Mouse (Mus musculus) liver, embryonic 13.5 days (tissue): ENCODE data around the gene Rbms3. TPM values are rescaled to one million over a fixed set of nuclear protein-coding genes. Genes with fewer than 3 reads are reported as not detected.

Experiments
- ATAC-seq: fragments of 200-750 bp; cut with Nextera tagmentation; 2 replicates; pipeline ENCODE4 v1.8.0; 2017; ENCODE audit warnings: low read depth, mild to moderate bottlenecking, moderate number of reproducible peaks, moderate library complexity
- DNase-seq: peaks from one replicate; pipeline ENCODE4 v3.0.0; 2022
- H3K27ac ChIP-seq: fragments of 300-500 bp; sonication (generic); 2 replicates; pipeline ENCODE4 v1.5.1; 2015; ENCODE audit warnings: moderate library complexity, mild to moderate bottlenecking, inconsistent platforms
- H3K27me3 ChIP-seq: fragments of 300-500 bp; sonication (generic); 2 replicates; pipeline ENCODE4 v1.6.1; 2015; ENCODE audit warnings: mild to moderate bottlenecking, inconsistent platforms
- H3K36me3 ChIP-seq: fragments of 300-500 bp; sonication (generic); 2 replicates; pipeline ENCODE4 v1.6.1; 2015; ENCODE audit warnings: mild to moderate bottlenecking, inconsistent platforms
- H3K4me1 ChIP-seq: fragments of 300-500 bp; sonication (generic); replicated peaks from 2 replicates; pipeline ENCODE4 v1.6.1; 2015; ENCODE audit warnings: inconsistent platforms
- H3K4me2 ChIP-seq: fragments of 300-500 bp; sonication (generic); 2 replicates; pipeline ENCODE4 v1.6.1; 2015; ENCODE audit warnings: inconsistent platforms, mild to moderate bottlenecking, moderate library complexity
- H3K4me3 ChIP-seq: fragments of 300-500 bp; sonication (generic); replicated peaks from 2 replicates; pipeline ENCODE4 v1.5.1; 2015; ENCODE audit warnings: mild to moderate bottlenecking, inconsistent platforms
- H3K9ac ChIP-seq: fragments of 300-500 bp; sonication (generic); 2 replicates; pipeline ENCODE4 v1.6.1; 2015; ENCODE audit warnings: mild to moderate bottlenecking, inconsistent platforms
- H3K9me3 ChIP-seq: fragments of 300-500 bp; sonication (generic); replicated peaks from 2 replicates; pipeline ENCODE4 v1.6.1; 2016; ENCODE audit warnings: inconsistent platforms
- WGBS: fragments of 180-500 bp; shearing (Covaris S2); methylation state at CpG from one replicate; pipeline ENCODE4 v1.1.7; 2015; ENCODE audit not compliant: insufficient replicate concordance; 5-methylcytosine and 5-hydroxymethylcytosine counted together
- polyA plus RNA-seq: library from polyadenylated mRNA; unstranded; fragments of >200 nt; fragmentation: Nextera tagmentation; extraction: Ambion mirVana; gene quantifications from 2 replicates; pipeline ENCODE4 v1.2.1, GENCODE M21; 2015

Rbms3 gene
- polyA plus RNA-seq, 1 experiment from 2014 or later = 5.1 TPM

GRCm38 (mm10) chr9:116945689-116946088 is 684.0 kb downstream of the Rbms3 start:
- H3K9ac ChIP-seq = no peak overlapping the region
- H3K27me3 ChIP-seq = no peaks in the 10 kb centered on the region
- DNase-seq (no peak), ATAC-seq (no peak)
- H3K9me3 ChIP-seq = no peaks in the 10 kb centered on the region
- no peak overlapping the region for H3K27ac ChIP-seq
- no peak overlapping the region for H3K4me2 ChIP-seq
- H3K4me1 ChIP-seq = no peaks in the 10 kb centered on the region
- H3K36me3 ChIP-seq = no peaks in the 10 kb centered on the region
- H3K4me3 ChIP-seq = no peak overlapping the region
- whole genome bisulfite sequencing = 73% methylated on average over 9 of the region's 9 CpGs

- DNase-seq = no peak
- ATAC-seq = no peak
- H3K9ac ChIP-seq = no peak overlapping the region
- no peaks in the 10 kb centered on the region for H3K36me3 ChIP-seq
- H3K4me3 ChIP-seq = no peak overlapping the region
- no peaks in the 10 kb centered on the region for H3K4me1 ChIP-seq
- H3K27ac ChIP-seq = no peak overlapping the region
- 76% methylated on average over 15 of the region's 15 CpGs for WGBS
- peaks cover 3% of the 10 kb centered on the region; the same call in 1 of the 2 replicates for H3K9me3 ChIP-seq
- H3K4me2 ChIP-seq = no peak overlapping the region
- H3K27me3 ChIP-seq = no peaks in the 10 kb centered on the region
Observed at GRCm38 (mm10) chr9:116943902-116944301, 685.8 kb downstream of the Rbms3 start.

- DNase-seq = no peak
- 71% methylated on average over 4 of the region's 4 CpGs for WGBS
- peaks cover 3% of the 10 kb centered on the region; the same call in 1 of the 2 replicates for H3K9me3 ChIP-seq
Observed at GRCm38 (mm10) chr9:116941116-116941515, 688.6 kb downstream of the Rbms3 start.

GRCm38 (mm10) chr9:116940693-116941092 is 689.0 kb downstream of the Rbms3 start:
- H3K27ac ChIP-seq = no peak overlapping the region
- DNase-seq (no peak), ATAC-seq (no peak)
- H3K4me2 ChIP-seq = no peak overlapping the region
- 80% methylated on average over 8 of the region's 8 CpGs for WGBS
- no peak overlapping the region for H3K9ac ChIP-seq
- H3K27me3 ChIP-seq = no peaks in the 10 kb centered on the region
- no peaks in the 10 kb centered on the region for H3K36me3 ChIP-seq
- no peak overlapping the region for H3K4me3 ChIP-seq
- H3K9me3 ChIP-seq = peaks cover 3% of the 10 kb centered on the region; the same call in 1 of the 2 replicates
- H3K4me1 ChIP-seq = no peaks in the 10 kb centered on the region

More at GRCm38 (mm10) chr9:116941116-116941515, 688.6 kb downstream of the Rbms3 start:
- H3K4me3 ChIP-seq = no peak overlapping the region
- no peaks in the 10 kb centered on the region for H3K27me3 ChIP-seq
- H3K27ac ChIP-seq = no peak overlapping the region
- H3K4me2 ChIP-seq = no peak overlapping the region
- no peak for ATAC-seq
- no peaks in the 10 kb centered on the region for H3K4me1 ChIP-seq
- no peak overlapping the region for H3K9ac ChIP-seq
- H3K36me3 ChIP-seq = no peaks in the 10 kb centered on the region

GRCm38 (mm10) chr9:116928338-116928737 is 701.4 kb downstream of the Rbms3 start:
- no peak overlapping the region for H3K4me2 ChIP-seq
- no peak overlapping the region for H3K4me3 ChIP-seq
- no peaks in the 10 kb centered on the region for H3K9me3 ChIP-seq
- no peaks in the 10 kb centered on the region for H3K27me3 ChIP-seq
- H3K4me1 ChIP-seq = no peaks in the 10 kb centered on the region
- no peak overlapping the region for H3K27ac ChIP-seq
- H3K36me3 ChIP-seq = no peaks in the 10 kb centered on the region
- 55% methylated on average over 10 of the region's 10 CpGs for WGBS
- ATAC-seq = no peak
- no peak overlapping the region for H3K9ac ChIP-seq
- DNase-seq = no peak

- WGBS = 82% methylated on average over 8 of the region's 8 CpGs
- ATAC-seq = no peak
- no peak overlapping the region for H3K4me2 ChIP-seq
- no peak for DNase-seq
- 0 out of 2 replicates have a peak, but pooled peaks cover 2% of the 10 kb centered on the region for H3K4me1 ChIP-seq
- no peaks in the 10 kb centered on the region for H3K27me3 ChIP-seq
- no peak overlapping the region for H3K27ac ChIP-seq
- H3K9me3 ChIP-seq = no peaks in the 10 kb centered on the region
- H3K4me3 ChIP-seq = no peak overlapping the region
- H3K36me3 ChIP-seq = no peaks in the 10 kb centered on the region
- no peak overlapping the region for H3K9ac ChIP-seq
Observed at GRCm38 (mm10) chr9:116923151-116923550, 706.6 kb downstream of the Rbms3 start.

GRCm38 (mm10) chr9:116922561-116922960 is 707.2 kb downstream of the Rbms3 start:
- H3K9me3 ChIP-seq = no peaks in the 10 kb centered on the region
- 42% methylated on average over 3 of the region's 3 CpGs for WGBS
- DNase-seq (no peak), ATAC-seq (no peak)
- no peaks in the 10 kb centered on the region for H3K27me3 ChIP-seq
- no peak overlapping the region for H3K9ac ChIP-seq
- no peak overlapping the region for H3K27ac ChIP-seq
- 0 out of 2 replicates have a peak, but pooled peaks cover 2% of the 10 kb centered on the region for H3K4me1 ChIP-seq
- H3K4me2 ChIP-seq = no peak overlapping the region
- H3K4me3 ChIP-seq = no peak overlapping the region
- H3K36me3 ChIP-seq = no peaks in the 10 kb centered on the region

GRCm38 (mm10) chr9:116919441-116920019 is 710.2 kb downstream of the Rbms3 start:
- Histone ChIP-seq H3K27me3 (no peaks in the 10 kb centered on the region), H3K4me2 (no peak overlapping the region), H3K9me3 (no peaks in the 10 kb centered on the region), H3K9ac (no peak overlapping the region), H3K4me3 (no peak overlapping the region), H3K27ac (no peak overlapping the region), H3K36me3 (no peaks in the 10 kb centered on the region), H3K4me1 (0 out of 2 replicates have a peak, but pooled peaks cover 2% of the 10 kb centered on the region)
- ATAC-seq (no peak), DNase-seq (no peak)
- WGBS = 62% methylated on average over 12 of the region's 12 CpGs

GRCm38 (mm10) chr9:116912493-116912847 is 717.2 kb downstream of the Rbms3 start:
- no peak for DNase-seq
- H3K9ac ChIP-seq = no peak overlapping the region
- no peak for ATAC-seq
- H3K4me3 ChIP-seq = no peak overlapping the region
- no peaks in the 10 kb centered on the region for H3K36me3 ChIP-seq
- H3K27ac ChIP-seq = no peak overlapping the region
- WGBS = 28% methylated on average over 3 of the region's 3 CpGs
- H3K4me1 ChIP-seq = no peaks in the 10 kb centered on the region
- no peaks in the 10 kb centered on the region for H3K9me3 ChIP-seq
- no peaks in the 10 kb centered on the region for H3K27me3 ChIP-seq
- no peak overlapping the region for H3K4me2 ChIP-seq

- Histone ChIP-seq H3K27ac (no peak overlapping the region), H3K9ac (no peak overlapping the region), H3K9me3 (no peaks in the 10 kb centered on the region), H3K4me2 (no peak overlapping the region), H3K4me1 (no peaks in the 10 kb centered on the region), H3K27me3 (no peaks in the 10 kb centered on the region), H3K4me3 (no peak overlapping the region), H3K36me3 (no peaks in the 10 kb centered on the region)
- WGBS = 37% methylated on average over 2 of the region's 2 CpGs
- ATAC-seq (no peak), DNase-seq (no peak)
Observed at GRCm38 (mm10) chr9:116911781-116912492, 717.8 kb downstream of the Rbms3 start.

- DNase-seq (no peak), ATAC-seq (no peak)
- H3K4me1 ChIP-seq = no peaks in the 10 kb centered on the region
- no peak overlapping the region for H3K4me3 ChIP-seq
- H3K27me3 ChIP-seq = no peaks in the 10 kb centered on the region
- H3K9me3 ChIP-seq = no peaks in the 10 kb centered on the region
- no peaks in the 10 kb centered on the region for H3K36me3 ChIP-seq
- H3K27ac ChIP-seq = no peak overlapping the region
- WGBS = 54% methylated on average over 4 of the region's 4 CpGs
- H3K9ac ChIP-seq = no peak overlapping the region
- H3K4me2 ChIP-seq = no peak overlapping the region
Observed at GRCm38 (mm10) chr9:116909511-116909910, 720.2 kb downstream of the Rbms3 start.

- no peaks in the 10 kb centered on the region for H3K4me1 ChIP-seq
- ATAC-seq = no peak
Observed at GRCm38 (mm10) chr9:116906955-116907354, 722.8 kb downstream of the Rbms3 start.

More at GRCm38 (mm10) chr9:116906955-116907354, 722.8 kb downstream of the Rbms3 start:
- no peaks in the 10 kb centered on the region for H3K9me3 ChIP-seq
- DNase-seq = no peak
- no peak overlapping the region for H3K4me3 ChIP-seq
- H3K27ac ChIP-seq = no peak overlapping the region
- no peaks in the 10 kb centered on the region for H3K27me3 ChIP-seq
- H3K9ac ChIP-seq = no peak overlapping the region
- no peaks in the 10 kb centered on the region for H3K36me3 ChIP-seq
- no peak overlapping the region for H3K4me2 ChIP-seq
- 35% methylated on average over 4 of the region's 4 CpGs for WGBS
